Mouse (Mus musculus) forebrain, postnatal 0 days (tissue): ENCODE results near the gene Tnk2. TPM values are rescaled to one million over a fixed set of nuclear protein-coding genes. Genes with fewer than 3 reads are reported as not detected.

ENCODE experiments used
- ATAC-seq: fragments of 200-750 bp; cut with Nextera tagmentation; 2 replicates; pipeline ENCODE4 v1.8.0; 2017; ENCODE audit warnings: mild to moderate bottlenecking, moderate library complexity
- DNase-seq: peaks from one replicate; pipeline ENCODE4 v3.0.0-alpha.2; 2015
- H3K27ac ChIP-seq: fragments of 300-500 bp; sonication (generic); 2 replicates; pipeline ENCODE4 v1.5.1; 2014; ENCODE audit warnings: low read depth, mild to moderate bottlenecking, antibody characterized with exemption, low read length, moderate library complexity, mixed read lengths
- H3K27me3 ChIP-seq: fragments of 300-500 bp; sonication (generic); 2 replicates; pipeline ENCODE4 v1.6.1; 2014; ENCODE audit warnings: mild to moderate bottlenecking, low read length, mixed read lengths; ENCODE audit not compliant: insufficient read depth
- H3K36me3 ChIP-seq: fragments of 300-500 bp; sonication (generic); 2 replicates; pipeline ENCODE4 v1.6.1; 2014; ENCODE audit warnings: mild to moderate bottlenecking, moderate library complexity; ENCODE audit not compliant: insufficient read depth
- H3K4me1 ChIP-seq: fragments of 300-500 bp; sonication (generic); 2 replicates; pipeline ENCODE4 v1.6.1; 2014; ENCODE audit warnings: antibody characterized with exemption; ENCODE audit not compliant: insufficient read depth
- H3K4me2 ChIP-seq: fragments of 300-500 bp; sonication (generic); 2 replicates; pipeline ENCODE4 v1.6.1; 2014; ENCODE audit warnings: low read depth, mild to moderate bottlenecking, moderate library complexity
- H3K4me3 ChIP-seq: fragments of 300-500 bp; sonication (generic); 2 replicates; pipeline ENCODE4 v1.5.1; 2014; ENCODE audit warnings: low read depth, low read length, mixed read lengths
- H3K9ac ChIP-seq: fragments of 300-500 bp; sonication (generic); 2 replicates; pipeline ENCODE4 v1.6.1; 2014; ENCODE audit warnings: mild to moderate bottlenecking
- H3K9me3 ChIP-seq: fragments of 300-500 bp; sonication (generic); 2 replicates; pipeline ENCODE4 v1.6.1; 2016; ENCODE audit warnings: low read length
- CTCF ChIP-seq: sonication (generic); IDR thresholded peaks from 2 replicates; pipeline ENCODE4 v1.5.1; 2016; ENCODE audit warnings: antibody characterized with exemption, control low read depth, low read depth
- WGBS: fragments of 180-500 bp; shearing (Covaris S2); extraction: QIAGEN DNeasy Blood & Tissue Kit; methylation state at CpG from one replicate; pipeline ENCODE4 v1.1.7; 2014; 5-methylcytosine and 5-hydroxymethylcytosine counted together
- polyA plus RNA-seq: library from polyadenylated mRNA; unstranded; fragments of >200 nt; fragmentation: Nextera tagmentation; extraction: Ambion mirVana; gene quantifications from 2 replicates; pipeline ENCODE4 v1.2.1, GENCODE M21; 2015
- total RNA-seq: library from RNA; depleted of rRNA; stranded (reverse); fragments of >200 nt; gene quantifications from 2 replicates; pipeline ENCODE4 v1.2.3, GENCODE M21; 2014

The Tnk2 gene
- total and polyA plus RNA-seq, 2 experiments from 2014 or later: 13.2 to 48.4 TPM

DNA sequence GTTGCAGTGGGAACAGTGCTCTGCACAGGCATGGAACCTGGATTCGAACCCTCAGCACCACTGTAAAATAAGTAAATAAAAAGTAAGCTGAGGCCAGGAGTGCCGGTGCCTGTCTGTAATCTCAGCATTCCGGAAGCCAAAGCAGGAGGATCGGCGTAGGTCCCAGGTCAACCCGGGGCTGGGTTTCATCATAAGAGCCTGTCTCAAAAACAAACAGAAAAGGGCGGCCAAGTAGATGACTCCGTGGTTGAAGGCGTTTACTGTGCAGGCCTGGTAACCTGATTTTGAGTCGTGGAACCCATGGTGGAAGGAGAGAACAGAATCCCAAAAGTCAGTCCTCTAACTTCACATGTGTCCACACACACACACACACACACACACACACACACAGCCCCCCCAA lies 41.7 kb downstream of the Tnk2 start:
- Histone ChIP-seq H3K27ac (no peak overlapping the region), H3K36me3 (peaks cover 23% of the 10 kb centered on the region), H3K4me2 (no peak overlapping the region), H3K4me3 (no peak overlapping the region), H3K9ac (no peak overlapping the region), H3K27me3 (no peaks in the 10 kb centered on the region), H3K9me3 (no peaks in the 10 kb centered on the region), H3K4me1 (no peaks in the 10 kb centered on the region)
- whole genome bisulfite sequencing: 80% methylated on average over 10 of the region's 10 CpGs
- no peak for DNase-seq
- TF ChIP-seq CTCF: no peak
- ATAC-seq: no peak

- ATAC-seq (no peak), DNase-seq (no peak)
- no peaks in the 10 kb centered on the region for H3K4me1 ChIP-seq
- WGBS: 77% methylated on average over 5 of the region's 5 CpGs
- no peak overlapping the region for H3K27ac ChIP-seq
- H3K36me3 ChIP-seq: peaks cover 17% of the 10 kb centered on the region
- no peak overlapping the region for H3K4me3 ChIP-seq
- H3K27me3 ChIP-seq: no peaks in the 10 kb centered on the region
- H3K9ac ChIP-seq: no peak overlapping the region
- H3K4me2 ChIP-seq: no peak overlapping the region
- no peak for TF ChIP-seq CTCF
- H3K9me3 ChIP-seq: no peaks in the 10 kb centered on the region
These were observed 42.3 kb downstream of the Tnk2 start for GRCm38 (mm10) chr16:32685998-32686397.

DNA sequence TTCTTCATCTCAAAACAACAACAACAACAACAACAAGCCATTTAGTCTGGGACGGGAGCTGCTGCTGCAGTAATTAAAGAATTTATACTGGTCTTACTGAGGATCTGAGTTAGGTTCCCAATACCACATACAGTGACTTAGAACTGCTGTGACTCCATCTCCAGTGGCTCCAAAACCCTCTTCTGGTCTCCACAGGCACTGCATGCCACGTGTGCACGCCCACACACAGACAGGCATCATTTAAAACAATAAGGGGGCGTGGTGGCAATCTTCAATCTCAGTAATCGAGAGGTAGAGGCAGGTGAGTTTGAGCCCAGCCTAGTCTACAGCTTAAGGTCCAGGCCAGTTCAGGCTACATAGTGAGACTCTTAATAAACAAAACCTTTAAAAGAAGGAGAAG lies 43.5 kb downstream of the Tnk2 start:
- H3K27ac ChIP-seq: no peak overlapping the region
- no peak; the same call in 1 of the 2 replicates for TF ChIP-seq CTCF
- no peak overlapping the region for H3K9ac ChIP-seq
- H3K4me3 ChIP-seq: no peak overlapping the region
- H3K4me2 ChIP-seq: no peak overlapping the region
- ATAC-seq (no peak), DNase-seq (no peak)
- H3K4me1 ChIP-seq: no peaks in the 10 kb centered on the region
- no peaks in the 10 kb centered on the region for H3K27me3 ChIP-seq
- WGBS: 76% methylated on average over 5 of the region's 5 CpGs
- peaks cover 10% of the 10 kb centered on the region for H3K36me3 ChIP-seq
- no peaks in the 10 kb centered on the region for H3K9me3 ChIP-seq

- no peak overlapping the region for H3K4me2 ChIP-seq
- H3K4me1 ChIP-seq: no peaks in the 10 kb centered on the region
- WGBS: 60% methylated on average over 4 of the region's 4 CpGs
- H3K4me3 ChIP-seq: no peak overlapping the region
- TF ChIP-seq CTCF: no peak
- no peaks in the 10 kb centered on the region for H3K9me3 ChIP-seq
- H3K27ac ChIP-seq: no peak overlapping the region
- DNase-seq (no peak), ATAC-seq (no peak)
- no peaks in the 10 kb centered on the region for H3K27me3 ChIP-seq
- no peak overlapping the region for H3K9ac ChIP-seq
- no peaks in the 10 kb centered on the region for H3K36me3 ChIP-seq
These were observed 45.1 kb downstream of the Tnk2 start for GRCm38 (mm10) chr16:32688770-32689169.

DNA sequence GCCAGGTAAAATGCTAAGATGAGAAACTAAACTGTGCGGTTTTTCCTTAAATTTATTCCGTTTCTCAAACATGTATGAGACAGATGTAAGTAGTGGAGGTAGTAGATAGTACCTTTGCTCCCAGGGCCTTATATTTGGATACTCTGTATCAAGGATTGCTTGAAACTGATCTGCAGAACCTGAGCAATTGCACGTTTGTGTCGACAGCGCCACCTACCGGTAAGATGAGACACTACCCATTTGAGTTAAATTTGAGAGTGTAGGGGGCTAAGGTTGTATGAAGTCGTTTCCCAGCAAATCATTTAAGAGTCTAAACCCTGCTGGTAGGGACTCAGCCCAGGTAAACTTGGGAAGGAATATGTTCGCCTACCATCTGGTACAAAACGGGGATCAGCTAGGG lies 45.8 kb downstream of the Tnk2 start:
- Histone ChIP-seq H3K4me3 (no peak overlapping the region), H3K9me3 (no peaks in the 10 kb centered on the region), H3K9ac (no peak overlapping the region), H3K4me2 (no peak overlapping the region), H3K27me3 (no peaks in the 10 kb centered on the region), H3K36me3 (no peaks in the 10 kb centered on the region), H3K27ac (no peak overlapping the region), H3K4me1 (no peaks in the 10 kb centered on the region)
- TF ChIP-seq CTCF: peak; percentile 95
- WGBS: 7% methylated on average over 9 of the region's 9 CpGs
- DNase-seq (peak; percentile 83), ATAC-seq (peak; percentile 74; the same call in 1 of the 2 replicates)

- peak; percentile 56 for TF ChIP-seq CTCF
- no peaks in the 10 kb centered on the region for H3K4me1 ChIP-seq
- H3K27ac ChIP-seq: no peak overlapping the region
- no peaks in the 10 kb centered on the region for H3K9me3 ChIP-seq
- WGBS: 42% methylated on average over 7 of the region's 7 CpGs
- no peaks in the 10 kb centered on the region for H3K27me3 ChIP-seq
- ATAC-seq (no peak), DNase-seq (peak; percentile 10)
- H3K4me3 ChIP-seq: no peak overlapping the region
- H3K36me3 ChIP-seq: no peaks in the 10 kb centered on the region
- H3K4me2 ChIP-seq: no peak overlapping the region
- no peak overlapping the region for H3K9ac ChIP-seq
These were observed 53.3 kb downstream of the Tnk2 start for GRCm38 (mm10) chr16:32696841-32697464.

DNA sequence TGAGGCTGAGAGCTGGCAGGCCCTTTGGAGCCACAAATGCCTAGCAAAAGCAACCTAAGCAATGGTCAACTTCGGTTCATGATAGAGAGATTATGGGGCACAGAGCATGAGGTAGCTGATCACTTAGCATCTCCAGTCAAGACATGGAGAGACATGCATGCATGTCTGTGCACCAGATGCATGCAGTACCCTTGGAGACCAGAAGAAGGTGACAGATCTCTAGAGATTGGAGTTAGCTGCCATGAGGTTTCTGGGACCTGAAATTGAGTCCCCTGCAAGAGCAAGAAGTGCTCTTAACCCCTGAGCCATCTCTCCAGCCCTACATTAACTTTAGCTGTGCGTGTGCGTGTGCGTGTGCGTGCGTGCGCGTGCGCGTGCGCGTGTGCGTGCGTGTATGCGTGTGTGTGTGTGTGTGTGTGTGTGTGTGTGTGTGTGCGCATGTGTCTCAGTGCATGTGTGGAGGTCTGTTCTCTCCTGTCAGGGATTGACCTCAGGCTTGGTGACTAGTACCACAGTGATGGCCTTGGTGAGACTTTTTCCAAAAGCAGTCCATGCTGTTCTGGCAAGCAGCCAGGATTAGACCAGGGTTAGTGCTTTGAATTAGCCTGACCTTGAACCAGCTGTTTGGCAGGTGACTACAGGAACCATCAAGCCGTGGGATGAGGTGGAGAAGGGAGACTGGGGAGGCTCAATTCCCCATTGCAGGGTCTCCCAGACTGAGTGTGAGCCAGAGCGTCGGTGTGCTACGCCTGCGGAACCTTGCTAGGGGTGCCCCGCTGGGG lies 54.2 kb downstream of the Tnk2 start:
- Histone ChIP-seq H3K36me3 (no peaks in the 10 kb centered on the region), H3K4me1 (no peaks in the 10 kb centered on the region), H3K27ac (no peak overlapping the region), H3K4me2 (no peak overlapping the region), H3K9me3 (no peaks in the 10 kb centered on the region), H3K27me3 (no peaks in the 10 kb centered on the region), H3K4me3 (no peak overlapping the region), H3K9ac (no peak overlapping the region)
- TF ChIP-seq CTCF: peak; percentile 43
- ATAC-seq: no peak
- 86% methylated on average over 22 of the region's 22 CpGs for WGBS
- DNase-seq: no peak
